Mouse (Mus musculus) myocyte (in vitro differentiated cells): ENCODE results near the gene Spsb3. TPM values are rescaled to one million over a fixed set of nuclear protein-coding genes. Genes with fewer than 3 reads are reported as not detected.
A peak's percentile ranks its signal among the peaks of the same experiment; 100 is the strongest.

Experiments
- H3K27me3 ChIP-seq: one replicate; pipeline ENCODE4 v1.6.1; 2011; ENCODE audit not compliant: control insufficient read depth, insufficient read depth, insufficient read length
- H3K36me3 ChIP-seq: one replicate; pipeline ENCODE4 v1.6.1; 2011; ENCODE audit not compliant: control insufficient read depth, insufficient read depth
- H3K4me2 ChIP-seq: one replicate; pipeline ENCODE4 v1.6.1; 2011; ENCODE audit warnings: low read depth, control low read depth
- H3K4me3 ChIP-seq: one replicate; pipeline ENCODE4 v1.5.1; 2011; ENCODE audit warnings: mild to moderate bottlenecking, control low read depth, moderate library complexity
- H3K79me2 ChIP-seq: one replicate; pipeline ENCODE4 v1.6.1; 2011; ENCODE audit not compliant: control insufficient read depth, insufficient read depth
- H3ac ChIP-seq: one replicate; pipeline ENCODE4 v1.6.1; 2011; ENCODE audit not compliant: control insufficient read depth, insufficient read length
- CEBPB ChIP-seq: IDR thresholded peaks from 2 replicates; pipeline ENCODE4 v1.6.1; 2011; ENCODE audit warnings: mild to moderate bottlenecking, moderate library complexity; ENCODE audit not compliant: poor library complexity, insufficient read depth, severe bottlenecking
- E2F4 ChIP-seq: IDR thresholded peaks from one replicate; pipeline ENCODE4 v1.6.1; 2011; ENCODE audit warnings: mild to moderate bottlenecking, control low read depth, moderate library complexity; ENCODE audit not compliant: insufficient read depth
- MAX ChIP-seq: IDR thresholded peaks from one replicate; pipeline ENCODE4 v1.6.1; 2011; ENCODE audit warnings: low read depth, mild to moderate bottlenecking, control low read depth
- MYOD1 ChIP-seq, 3 experiments: IDR thresholded peaks; one replicate each; pipeline ENCODE4 v1.6.1; 2011; ENCODE audit warnings: control low read depth in 2 of 3, low read depth in 2 of 3, mild to moderate bottlenecking in 2 of 3, moderate library complexity in 1 of 3; ENCODE audit not compliant: insufficient read length in 2 of 3, control insufficient read depth in 1 of 3
- MYOG ChIP-seq, 3 experiments: IDR thresholded peaks; one replicate each; pipeline ENCODE4 v1.6.1; 2011; ENCODE audit warnings: control low read depth in 2 of 3, low read depth in 2 of 3, mild to moderate bottlenecking in 2 of 3; ENCODE audit not compliant: insufficient read length in 2 of 3, control insufficient read depth in 1 of 3, insufficient read depth in 1 of 3
- POLR2A ChIP-seq: IDR thresholded peaks from one replicate; pipeline ENCODE4 v1.6.1; 2011; ENCODE audit warnings: low read depth, mild to moderate bottlenecking, control low read depth, moderate library complexity; ENCODE audit not compliant: insufficient read length
- POLR2AphosphoS2 ChIP-seq: IDR thresholded peaks from one replicate; pipeline ENCODE4 v1.6.1; 2011; ENCODE audit warnings: low read depth, control low read depth; ENCODE audit not compliant: insufficient read length
- REST ChIP-seq: IDR thresholded peaks from one replicate; pipeline ENCODE4 v1.6.1; 2011; ENCODE audit warnings: mild to moderate bottlenecking, control low read depth, moderate library complexity; ENCODE audit not compliant: insufficient read depth, insufficient read length
- SRF ChIP-seq: IDR thresholded peaks from one replicate; pipeline ENCODE4 v1.6.1; 2011; ENCODE audit warnings: low read depth; ENCODE audit not compliant: control insufficient read depth, insufficient read length
- TCF12 ChIP-seq: IDR thresholded peaks from one replicate; pipeline ENCODE4 v1.6.1; 2011; ENCODE audit warnings: mild to moderate bottlenecking, control low read depth; ENCODE audit not compliant: poor library complexity, insufficient read depth, severe bottlenecking
- TCF3 ChIP-seq: IDR thresholded peaks from one replicate; pipeline ENCODE4 v1.6.1; 2011; ENCODE audit warnings: low read depth, control low read depth; ENCODE audit not compliant: insufficient read length
- USF1 ChIP-seq: IDR thresholded peaks from one replicate; pipeline ENCODE4 v1.6.1; 2011; ENCODE audit warnings: low read depth, mild to moderate bottlenecking, control low read depth, moderate library complexity
- polyA plus RNA-seq: library from polyadenylated mRNA; unstranded; fragments of >200 nt; fragmentation: generic; extraction: Trizol; gene quantifications from one replicate; pipeline ENCODE4 v1.2.1, GENCODE M21; 2012; ENCODE audit warnings: missing spikeins

The Spsb3 gene
- polyA plus RNA-seq, 1 experiment, result 46.6 TPM

DNA sequence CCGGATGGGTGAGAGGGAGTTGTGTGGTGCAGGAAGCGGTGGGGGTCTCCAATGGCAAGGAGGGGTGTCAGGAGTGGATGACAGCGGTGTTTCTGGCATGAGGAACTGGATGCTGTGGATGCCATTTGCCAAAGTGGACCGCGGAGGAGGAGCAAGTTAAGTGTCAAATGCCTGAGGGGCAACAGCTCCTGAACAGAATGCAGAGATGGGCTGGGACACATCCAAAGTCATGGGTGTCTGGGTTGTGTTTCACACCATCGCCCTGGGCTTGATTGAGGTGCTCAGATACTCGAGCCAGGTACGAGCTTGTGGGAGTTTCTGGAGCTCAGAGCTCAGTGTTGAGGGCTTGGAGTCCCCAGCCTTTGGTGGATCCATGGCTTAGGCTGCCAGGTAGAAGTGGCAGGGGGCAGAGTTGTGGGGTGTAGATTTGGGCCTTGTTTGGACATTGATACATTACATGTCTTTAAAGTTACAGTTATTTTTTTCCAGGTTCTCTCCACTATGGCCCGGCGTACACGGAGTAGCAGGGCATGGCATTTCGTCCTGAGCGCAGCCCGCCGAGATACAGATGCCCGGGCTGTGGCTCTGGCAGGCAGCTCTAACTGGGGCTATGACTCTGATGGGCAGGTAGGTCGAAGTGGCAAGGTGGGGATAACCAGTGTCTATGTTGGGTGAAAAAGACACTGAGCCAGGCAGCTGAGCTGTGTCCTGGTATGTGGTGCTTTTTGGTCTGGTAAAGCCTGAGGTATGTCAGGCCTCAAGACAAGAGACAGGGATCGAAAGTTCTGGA lies 1.0 kb downstream of the Spsb3 start:
- TF ChIP-seq TCF12, result no peak
- TF ChIP-seq CEBPB, result no peak
- peak; percentile 70 for TF ChIP-seq POLR2AphosphoS2
- no peaks in the 10 kb centered on the region for H3K27me3 ChIP-seq
- H3K79me2 ChIP-seq, result peaks cover 6% of the 10 kb centered on the region
- peak overlapping the region; percentile 70 for H3K4me3 ChIP-seq
- H3K4me2 ChIP-seq, result peak overlapping the region; percentile 94
- H3K36me3 ChIP-seq, result peaks cover 4% of the 10 kb centered on the region
- peak overlapping the region; percentile 82 for H3ac ChIP-seq

DNA sequence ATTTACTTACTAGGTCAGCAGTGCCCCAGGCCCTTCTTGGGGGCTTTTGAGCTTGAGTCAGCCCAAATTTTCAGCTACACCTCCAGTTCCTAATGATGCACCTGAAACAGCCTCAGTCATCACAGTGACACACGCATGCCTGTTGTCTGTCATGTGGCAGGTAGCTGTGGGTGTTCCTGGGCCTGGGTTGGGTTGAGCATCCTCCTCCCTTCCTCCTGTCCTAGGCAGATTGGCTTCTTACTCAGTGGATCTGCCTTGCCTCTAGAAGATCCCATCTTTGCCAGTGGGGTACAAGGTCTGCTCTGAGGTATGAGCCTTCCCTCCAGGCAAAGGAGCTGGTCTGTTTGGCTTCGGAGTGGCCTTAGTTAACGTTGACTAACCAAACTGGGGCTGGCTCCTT lies 2.4 kb downstream of the Spsb3 start:
- H3ac ChIP-seq, result no peak overlapping the region
- no peak for TF ChIP-seq USF1
- no peak for TF ChIP-seq SRF
- no peak for TF ChIP-seq REST
- TF ChIP-seq E2F4, result no peak
- peak; percentile 98 for TF ChIP-seq POLR2AphosphoS2
- TF ChIP-seq TCF3, result no peak
- TF ChIP-seq MYOG (IDR thresholded peaks at IDR 0.05; ENCODE audit: control insufficient read depth in 1 of 3, insufficient read depth in 1 of 3, insufficient read length in 2 of 3, low read depth in 2 of 3), result no peak
- TF ChIP-seq POLR2A, result peak; percentile 39
- TF ChIP-seq MYOD1 (IDR thresholded peaks at IDR 0.05; ENCODE audit: control insufficient read depth in 1 of 3, insufficient read length in 2 of 3, low read depth in 2 of 3), result no peak
- TF ChIP-seq TCF12, result no peak
- TF ChIP-seq MAX, result no peak
- H3K4me3 ChIP-seq, result no peak overlapping the region
- H3K36me3 ChIP-seq, result peaks cover 5% of the 10 kb centered on the region
- H3K4me2 ChIP-seq, result no peak overlapping the region
- H3K79me2 ChIP-seq, result peaks cover 9% of the 10 kb centered on the region
- H3K27me3 ChIP-seq, result no peaks in the 10 kb centered on the region

DNA sequence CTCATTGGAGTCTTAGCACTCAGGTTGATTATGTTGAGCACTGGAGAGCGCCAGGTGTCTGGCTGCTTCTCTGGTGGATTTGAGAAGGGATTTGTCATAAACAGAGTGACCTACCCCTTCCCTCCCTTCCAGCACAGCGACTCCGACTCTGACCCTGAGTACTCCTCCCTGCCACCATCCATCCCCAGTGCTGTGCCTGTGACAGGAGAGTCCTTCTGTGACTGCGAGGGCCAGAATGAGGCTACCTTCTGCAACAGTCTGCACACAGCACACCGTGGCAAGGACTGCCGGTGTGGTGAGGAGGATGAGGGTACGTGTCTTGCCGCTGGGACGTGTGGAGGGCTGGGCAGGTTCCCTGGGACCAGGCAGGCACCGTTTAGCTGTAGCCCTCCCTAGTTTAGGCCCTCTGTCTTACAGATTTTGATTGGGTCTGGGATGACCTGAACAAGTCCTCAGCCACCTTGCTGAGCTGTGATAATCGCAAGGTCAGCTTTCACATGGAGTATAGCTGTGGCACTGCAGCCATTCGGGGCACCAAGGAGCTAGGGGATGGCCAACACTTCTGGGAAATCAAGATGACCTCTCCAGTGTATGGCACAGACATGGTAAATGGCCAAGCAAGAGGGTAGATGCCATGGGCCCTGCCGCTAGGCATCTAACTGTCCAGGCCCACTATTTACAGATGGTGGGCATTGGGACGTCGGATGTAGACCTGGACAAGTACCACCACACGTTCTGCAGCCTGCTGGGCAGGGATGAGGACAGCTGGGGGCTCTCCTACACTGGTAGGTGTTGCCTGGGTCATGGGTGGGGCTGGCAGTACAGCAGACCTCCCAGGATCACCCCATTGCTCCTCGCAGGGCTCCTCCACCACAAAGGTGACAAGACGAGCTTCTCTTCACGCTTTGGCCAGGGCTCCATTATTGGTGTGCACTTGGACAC lies 4.0 kb downstream of the Spsb3 start:
- no peak for TF ChIP-seq MYOD1 (IDR thresholded peaks at IDR 0.05; ENCODE audit: control insufficient read depth in 1 of 3, insufficient read length in 2 of 3, low read depth in 2 of 3)
- TF ChIP-seq POLR2A, result peak; percentile 34
- TF ChIP-seq TCF3, result no peak
- no peak for TF ChIP-seq TCF12
- TF ChIP-seq POLR2AphosphoS2, result peak; percentile 86
- Histone ChIP-seq H3K27me3 (no peaks in the 10 kb centered on the region), H3K79me2 (peaks cover 18% of the 10 kb centered on the region), H3K4me3 (no peak overlapping the region), H3ac (no peak overlapping the region), H3K36me3 (peaks cover 5% of the 10 kb centered on the region), H3K4me2 (no peak overlapping the region)

DNA sequence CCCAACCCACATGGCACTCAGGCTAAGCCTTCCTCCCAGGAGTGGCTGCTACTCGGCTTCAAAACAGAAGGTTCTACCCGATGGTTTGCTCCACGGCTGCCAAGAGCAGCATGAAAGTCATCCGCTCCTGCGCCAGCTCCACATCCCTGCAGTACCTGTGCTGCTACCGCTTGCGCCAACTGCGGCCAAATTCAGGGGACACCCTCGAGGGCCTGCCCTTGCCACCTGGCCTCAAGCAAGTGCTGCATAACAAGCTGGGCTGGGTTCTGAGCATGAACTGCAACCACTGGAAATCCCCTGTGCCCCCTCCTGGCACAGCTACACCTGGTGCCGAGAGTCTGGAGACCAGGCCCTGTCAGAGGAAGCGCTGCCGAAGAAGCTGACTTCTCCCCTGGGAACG lies 4.9 kb downstream of the Spsb3 start:
- Histone ChIP-seq H3ac (no peak overlapping the region), H3K79me2 (peaks cover 18% of the 10 kb centered on the region), H3K4me2 (no peak overlapping the region), H3K36me3 (peaks cover 5% of the 10 kb centered on the region), H3K27me3 (no peaks in the 10 kb centered on the region), H3K4me3 (no peak overlapping the region)
- TF ChIP-seq CEBPB (no peak), MYOG (IDR thresholded peaks at IDR 0.05; ENCODE audit: control insufficient read depth in 1 of 3, insufficient read depth in 1 of 3, insufficient read length in 2 of 3, low read depth in 2 of 3) (no peak), MYOD1 (IDR thresholded peaks at IDR 0.05; ENCODE audit: control insufficient read depth in 1 of 3, insufficient read length in 2 of 3, low read depth in 2 of 3) (no peak)

DNA sequence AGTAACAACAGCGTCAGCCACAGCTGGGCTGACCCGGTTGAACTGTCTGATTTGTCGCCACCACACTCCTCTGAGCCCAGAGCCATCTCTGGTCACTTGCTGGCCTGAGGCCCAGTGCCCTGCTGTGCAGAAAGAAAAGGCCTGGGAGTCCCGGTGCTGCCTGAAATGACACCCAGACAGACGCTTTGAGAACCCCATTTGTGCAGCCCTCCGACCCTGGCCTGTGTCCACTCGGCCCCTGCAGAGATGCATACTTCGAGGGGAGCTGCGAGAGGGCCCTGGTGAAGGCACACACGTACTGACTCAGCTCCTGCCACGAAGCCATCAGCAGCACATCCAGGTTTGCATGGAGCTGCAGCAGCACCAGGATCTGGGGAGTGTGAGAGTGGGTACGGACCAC lies 6.3 kb downstream of the Spsb3 start:
- TF ChIP-seq CEBPB, result no peak
- TF ChIP-seq MYOD1 (IDR thresholded peaks at IDR 0.05; ENCODE audit: control insufficient read depth in 1 of 3, insufficient read length in 2 of 3, low read depth in 2 of 3), result no peak
- peak; percentile 27 for TF ChIP-seq POLR2AphosphoS2
- TF ChIP-seq E2F4, result no peak
- Histone ChIP-seq H3K79me2 (peaks cover 12% of the 10 kb centered on the region), H3K36me3 (peaks cover 5% of the 10 kb centered on the region), H3ac (no peak overlapping the region), H3K27me3 (no peaks in the 10 kb centered on the region), H3K4me3 (no peak overlapping the region), H3K4me2 (no peak overlapping the region)
